Mouse (Mus musculus) CH12.LX (cell line): ENCODE results near the gene S1pr3.
A peak's percentile ranks its signal among the peaks of the same experiment; 100 is the strongest.

Source experiments
- CTCF ChIP-seq, 2 experiments: IDR thresholded peaks in 1 of 2; conservative IDR thresholded peaks in 1 of 2; 2 replicates each; pipeline ENCODE4 v1.5.1; 2011 to 2012; ENCODE audit warnings: low read depth in 2 of 2, low read length in 2 of 2, improper control_type of control experiment in 1 of 2, inconsistent platforms in 1 of 2, mild to moderate bottlenecking in 1 of 2, moderate library complexity in 1 of 2
- POLR2A ChIP-seq: IDR thresholded peaks from 2 replicates; pipeline ENCODE4 v1.6.1; 2011; ENCODE audit warnings: low read depth, mild to moderate bottlenecking, improper control_type of control experiment, low read length
- RAD21 ChIP-seq: IDR thresholded peaks from 2 replicates; pipeline ENCODE4 v1.6.1; 2011; ENCODE audit warnings: low read depth, mild to moderate bottlenecking, low read length, improper control_type of control experiment, moderate library complexity

GRCm38 (mm10) chr13:51418268-51418941 lies 10.0 kb downstream of the S1pr3 start:
- TF ChIP-seq CTCF (conservative IDR thresholded peaks at IDR 0.05 in 1 of 2, IDR thresholded peaks at IDR 0.05 in 1 of 2; ENCODE audit: low read depth in 2 of 2, low read length in 2 of 2), result peak; percentile 17 to 93; a peak in 2 of 4 replicates
- TF ChIP-seq POLR2A, result no peak
- peak; percentile 96 for TF ChIP-seq RAD21
